Mouse (Mus musculus): ENCODE measurements around the gene Fez1. TPM values are rescaled to one million over a fixed set of nuclear protein-coding genes. Genes with fewer than 3 reads are reported as not detected.

The Fez1 gene
- total and polyA plus RNA-seq, 3 experiments = 0.88 to 1.8 (median 1.7) TPM

- no peaks in the 10 kb centered on the region for H3K4me1 ChIP-seq (ENCODE audit: control insufficient read depth, insufficient read depth, low read length)
- H3K79me2 ChIP-seq (replicated peaks; ENCODE audit: control insufficient read depth, insufficient read depth, low read length) = no peaks in the 10 kb centered on the region
- H3K27me3 ChIP-seq (ENCODE audit: control insufficient read depth, insufficient read depth, low read length) = no peaks in the 10 kb centered on the region
- intact Hi-C loops (cut with DNase I) = no loop called here
- no peak overlapping the region for H3K9ac ChIP-seq (ENCODE audit: low read depth, low read length)
- DNase-seq = no peak
- no peak overlapping the region for H3K27ac ChIP-seq
- no peaks in the 10 kb centered on the region for H3K36me3 ChIP-seq (ENCODE audit: control insufficient read depth, insufficient read depth, low read length)
- no peak overlapping the region for H3K4me3 ChIP-seq
- no peak for TF ChIP-seq CTCF (IDR thresholded peaks at IDR 0.05)
- no peak for TF ChIP-seq EP300 (IDR thresholded peaks at IDR 0.05; ENCODE audit: insufficient read depth, low read depth, low read length)
- TF ChIP-seq POLR2A (IDR thresholded peaks at IDR 0.05; ENCODE audit: insufficient read depth, low read depth, low read length) = no peak
Measured at GRCm38 (mm10) chr9:36876787-36877186, 55.1 kb downstream of the Fez1 start.

GRCm38 (mm10) chr9:36881615-36882014, 60.0 kb downstream of the Fez1 start:
- TF ChIP-seq CTCF (IDR thresholded peaks at IDR 0.05) = no peak
- no peak for TF ChIP-seq POLR2A (IDR thresholded peaks at IDR 0.05; ENCODE audit: insufficient read depth, low read depth, low read length)
- Histone ChIP-seq H3K27ac (no peak overlapping the region), H3K79me2 (replicated peaks; ENCODE audit: control insufficient read depth, insufficient read depth, low read length) (no peaks in the 10 kb centered on the region), H3K4me3 (no peak overlapping the region), H3K36me3 (ENCODE audit: control insufficient read depth, insufficient read depth, low read length) (no peaks in the 10 kb centered on the region), H3K27me3 (ENCODE audit: control insufficient read depth, insufficient read depth, low read length) (no peaks in the 10 kb centered on the region), H3K4me1 (ENCODE audit: control insufficient read depth, insufficient read depth, low read length) (no peaks in the 10 kb centered on the region), H3K9ac (ENCODE audit: low read depth, low read length) (no peak overlapping the region)
- 69% methylated on average over 5 of the region's 5 CpGs for WGBS
- DNase-seq = no peak
- intact Hi-C loops (cut with DNase I) = no loop called here

GRCm38 (mm10) chr9:36882034-36882745, 60.5 kb downstream of the Fez1 start:
- no peak overlapping the region for H3K27ac ChIP-seq
- no peaks in the 10 kb centered on the region for H3K36me3 ChIP-seq (ENCODE audit: control insufficient read depth, insufficient read depth, low read length)
- DNase-seq = no peak
- 48% methylated on average over 8 of the region's 8 CpGs for WGBS
- H3K4me3 ChIP-seq = no peak overlapping the region
- H3K9ac ChIP-seq (ENCODE audit: low read depth, low read length) = no peak overlapping the region
- no peak for TF ChIP-seq CTCF (IDR thresholded peaks at IDR 0.05)
- no peak for TF ChIP-seq POLR2A (IDR thresholded peaks at IDR 0.05; ENCODE audit: insufficient read depth, low read depth, low read length)
- no peak for TF ChIP-seq EP300 (IDR thresholded peaks at IDR 0.05; ENCODE audit: insufficient read depth, low read depth, low read length)
- no peaks in the 10 kb centered on the region for H3K27me3 ChIP-seq (ENCODE audit: control insufficient read depth, insufficient read depth, low read length)
- H3K4me1 ChIP-seq (ENCODE audit: control insufficient read depth, insufficient read depth, low read length) = no peaks in the 10 kb centered on the region
- no peaks in the 10 kb centered on the region for H3K79me2 ChIP-seq (replicated peaks; ENCODE audit: control insufficient read depth, insufficient read depth, low read length)
- intact Hi-C loops (cut with DNase I) = no loop called here

GRCm38 (mm10) chr9:36883569-36883968, 61.9 kb downstream of the Fez1 start:
- Histone ChIP-seq H3K27ac (no peak overlapping the region), H3K79me2 (replicated peaks; ENCODE audit: control insufficient read depth, insufficient read depth, low read length) (no peaks in the 10 kb centered on the region), H3K4me1 (ENCODE audit: control insufficient read depth, insufficient read depth, low read length) (no peaks in the 10 kb centered on the region), H3K27me3 (ENCODE audit: control insufficient read depth, insufficient read depth, low read length) (no peaks in the 10 kb centered on the region), H3K4me3 (no peak overlapping the region), H3K9ac (ENCODE audit: low read depth, low read length) (no peak overlapping the region), H3K36me3 (ENCODE audit: control insufficient read depth, insufficient read depth, low read length) (no peaks in the 10 kb centered on the region)
- intact Hi-C loops (cut with DNase I) = no loop called here
- 47% methylated on average over 3 of the region's 3 CpGs for WGBS
- TF ChIP-seq EP300 (IDR thresholded peaks at IDR 0.05; ENCODE audit: insufficient read depth, low read depth, low read length) = no peak
- TF ChIP-seq POLR2A (IDR thresholded peaks at IDR 0.05; ENCODE audit: insufficient read depth, low read depth, low read length) = no peak
- TF ChIP-seq CTCF (IDR thresholded peaks at IDR 0.05) = no peak
- DNase-seq = no peak

GRCm38 (mm10) chr9:36885237-36885636, 63.6 kb downstream of the Fez1 start:
- WGBS = 53% methylated on average over 3 of the region's 3 CpGs
- no peaks in the 10 kb centered on the region for H3K4me1 ChIP-seq (ENCODE audit: control insufficient read depth, insufficient read depth, low read length)
- TF ChIP-seq CTCF (IDR thresholded peaks at IDR 0.05) (peak; percentile 75), POLR2A (IDR thresholded peaks at IDR 0.05; ENCODE audit: insufficient read depth, low read depth, low read length) (no peak)

GRCm38 (mm10) chr9:36890552-36890951, 68.9 kb downstream of the Fez1 start:
- H3K79me2 ChIP-seq (replicated peaks; ENCODE audit: control insufficient read depth, insufficient read depth, low read length) = no peaks in the 10 kb centered on the region
- intact Hi-C loops (cut with DNase I) = loop anchor here (10.0 kb wide), 1 partner anchor 224 kb away; no protein-coding TSS in a partner anchor
- no peaks in the 10 kb centered on the region for H3K27me3 ChIP-seq (ENCODE audit: control insufficient read depth, insufficient read depth, low read length)

More at GRCm38 (mm10) chr9:36885237-36885636, 63.6 kb downstream of the Fez1 start:
- intact Hi-C loops (cut with DNase I) = no loop called here
- no peak for DNase-seq
- Histone ChIP-seq H3K36me3 (ENCODE audit: control insufficient read depth, insufficient read depth, low read length) (no peaks in the 10 kb centered on the region), H3K9ac (ENCODE audit: low read depth, low read length) (no peak overlapping the region), H3K4me3 (no peak overlapping the region), H3K79me2 (replicated peaks; ENCODE audit: control insufficient read depth, insufficient read depth, low read length) (no peaks in the 10 kb centered on the region), H3K27me3 (ENCODE audit: control insufficient read depth, insufficient read depth, low read length) (no peaks in the 10 kb centered on the region), H3K27ac (no peak overlapping the region)

More at GRCm38 (mm10) chr9:36890552-36890951, 68.9 kb downstream of the Fez1 start:
- no peak overlapping the region for H3K9ac ChIP-seq (ENCODE audit: low read depth, low read length)
- no peaks in the 10 kb centered on the region for H3K36me3 ChIP-seq (ENCODE audit: control insufficient read depth, insufficient read depth, low read length)
- no peak overlapping the region for H3K4me3 ChIP-seq
- H3K27ac ChIP-seq = no peak overlapping the region
- DNase-seq = peak in 1 of 2 experiments; percentile 60
- TF ChIP-seq POLR2A (IDR thresholded peaks at IDR 0.05; ENCODE audit: insufficient read depth, low read depth, low read length) (no peak), EP300 (IDR thresholded peaks at IDR 0.05; ENCODE audit: insufficient read depth, low read depth, low read length) (no peak), CTCF (IDR thresholded peaks at IDR 0.05) (peak; percentile 78)
- WGBS = 31% methylated on average over 4 of the region's 4 CpGs
- H3K4me1 ChIP-seq (ENCODE audit: control insufficient read depth, insufficient read depth, low read length) = no peaks in the 10 kb centered on the region; the same call in 1 of the 2 replicates
